Mouse (Mus musculus) limb, embryonic 14.5 days (tissue): ENCODE results near the gene Gpr158. TPM values are rescaled to one million over a fixed set of nuclear protein-coding genes. Genes with fewer than 3 reads are reported as not detected.

Source experiments
- ATAC-seq: fragments of 200-750 bp; cut with Nextera tagmentation; 2 replicates; pipeline ENCODE4 v1.8.0; 2017; ENCODE audit warnings: low read depth, moderate number of reproducible peaks, moderate TSS enrichment; ENCODE audit not compliant: low FRiP score
- DNase-seq: peaks from one replicate; pipeline ENCODE4 v3.0.0-alpha.2; 2015; ENCODE audit warnings: low spot score
- H3K27ac ChIP-seq: fragments of 300-500 bp; sonication (generic); replicated peaks from 2 replicates; pipeline ENCODE4 v1.5.1; 2014; ENCODE audit warnings: low read depth, mild to moderate bottlenecking, low read length, moderate library complexity, mixed read lengths
- H3K27me3 ChIP-seq: fragments of 300-500 bp; sonication (generic); 2 replicates; pipeline ENCODE4 v1.6.1; 2014; ENCODE audit warnings: low read length, mixed read lengths; ENCODE audit not compliant: control insufficient read depth, insufficient read depth
- H3K36me3 ChIP-seq: fragments of 300-500 bp; sonication (generic); 2 replicates; pipeline ENCODE4 v1.6.1; 2014; ENCODE audit warnings: mild to moderate bottlenecking, low read length, moderate library complexity, mixed read lengths; ENCODE audit not compliant: control insufficient read depth, insufficient read depth
- H3K4me1 ChIP-seq: fragments of 300-500 bp; sonication (generic); 2 replicates; pipeline ENCODE4 v1.6.1; 2014; ENCODE audit warnings: antibody characterized with exemption, low read length, mixed read lengths; ENCODE audit not compliant: control insufficient read depth, insufficient read depth
- H3K4me2 ChIP-seq: fragments of 300-500 bp; sonication (generic); replicated peaks from 2 replicates; pipeline ENCODE4 v1.6.1; 2014; ENCODE audit warnings: low read depth, mild to moderate bottlenecking, low read length, moderate library complexity; ENCODE audit not compliant: severe bottlenecking
- H3K4me3 ChIP-seq: fragments of 300-500 bp; sonication (generic); replicated peaks from 2 replicates; pipeline ENCODE4 v1.5.1; 2014; ENCODE audit warnings: low read length
- H3K9ac ChIP-seq: fragments of 300-500 bp; sonication (generic); 2 replicates; pipeline ENCODE4 v1.6.1; 2014; ENCODE audit warnings: mild to moderate bottlenecking, low read depth, low read length, moderate library complexity; ENCODE audit not compliant: severe bottlenecking
- H3K9me3 ChIP-seq: fragments of 300-500 bp; sonication (generic); 2 replicates; pipeline ENCODE4 v1.6.1; 2016; ENCODE audit warnings: low read length; ENCODE audit not compliant: control insufficient read depth
- POLR2A ChIP-seq: fragments of 200-500 bp; IDR thresholded peaks from 2 replicates; pipeline ENCODE4 v1.8.0; 2012; ENCODE audit warnings: inconsistent platforms, mild to moderate bottlenecking, moderate library complexity, borderline replicate concordance; ENCODE audit not compliant: insufficient read depth, insufficient read length; ENCODE audit errors: extremely low read depth
- WGBS: fragments of 180-500 bp; shearing (Covaris S2); extraction: QIAGEN DNeasy Blood & Tissue Kit; methylation state at CpG from one replicate; pipeline ENCODE4 v1.1.7; 2014; 5-methylcytosine and 5-hydroxymethylcytosine counted together
- polyA plus RNA-seq, 2 experiments: library from polyadenylated mRNA; depleted of rRNA in 1 of 2; stranded (reverse) in 1 of 2; unstranded in 1 of 2; fragments of >200 nt; fragmentation: Nextera tagmentation in 1 of 2; extraction: Ambion mirVana in 1 of 2; gene quantifications; 2 replicates each; pipeline versions ENCODE4 v1.2.1 to v1.2.3; 2012 to 2014

Gpr158 gene
- polyA plus RNA-seq, 2 experiments, result 0.01 TPM; not detected in 1

DNA sequence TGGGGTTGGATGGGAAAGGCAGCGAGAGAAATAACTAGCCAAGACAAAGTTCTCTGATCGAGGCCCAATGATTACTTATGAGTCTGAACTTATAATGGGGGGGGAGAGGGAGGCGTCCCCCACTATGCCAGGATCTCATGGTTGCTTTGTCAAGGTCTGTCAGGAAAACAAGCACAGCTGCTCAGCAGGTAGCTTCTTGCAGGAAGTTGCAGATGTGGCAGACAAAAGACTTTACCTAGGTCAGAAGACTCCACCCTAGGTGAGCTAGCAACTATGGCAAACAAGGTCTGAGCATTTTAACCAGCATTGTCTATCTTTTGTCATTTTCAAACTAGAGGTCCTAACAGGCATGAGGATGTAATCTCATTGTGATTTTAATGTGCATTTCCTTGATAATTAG, 129.5 kb downstream of the Gpr158 start:
- DNase-seq (no peak), ATAC-seq (no peak)
- no peak overlapping the region for H3K4me2 ChIP-seq
- no peak overlapping the region for H3K9ac ChIP-seq
- no peaks in the 10 kb centered on the region for H3K36me3 ChIP-seq
- no peak for TF ChIP-seq POLR2A
- 73% methylated on average over 3 of the region's 3 CpGs for WGBS
- no peak overlapping the region for H3K27ac ChIP-seq
- no peaks in the 10 kb centered on the region for H3K4me1 ChIP-seq
- H3K9me3 ChIP-seq, result no peaks in the 10 kb centered on the region
- H3K27me3 ChIP-seq, result no peaks in the 10 kb centered on the region
- H3K4me3 ChIP-seq, result no peak overlapping the region

DNA sequence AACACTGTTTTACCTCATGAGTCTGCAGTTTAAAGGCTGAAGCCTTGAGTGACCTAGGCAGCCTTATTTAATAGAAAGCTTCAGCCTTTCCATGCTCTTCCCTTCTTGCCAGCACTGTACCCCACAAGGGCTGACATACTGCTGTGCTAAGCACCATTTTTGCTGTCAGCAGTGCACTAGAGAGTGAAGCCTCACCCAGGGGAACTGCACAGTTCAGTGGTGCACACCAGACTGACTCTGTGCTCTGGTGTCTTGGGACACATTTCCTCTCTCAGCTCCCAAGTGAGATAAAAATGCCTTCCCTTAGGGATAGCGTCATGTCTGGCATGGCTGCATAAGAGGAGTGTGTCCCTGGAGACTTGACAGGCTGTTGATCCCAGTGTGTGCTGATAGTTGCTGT, 130.6 kb downstream of the Gpr158 start:
- no peak for TF ChIP-seq POLR2A
- DNase-seq (no peak), ATAC-seq (no peak)
- no peaks in the 10 kb centered on the region for H3K36me3 ChIP-seq
- 95% methylated on average over 1 of the region's 1 CpGs for WGBS
- H3K27me3 ChIP-seq, result no peaks in the 10 kb centered on the region
- H3K9me3 ChIP-seq, result no peaks in the 10 kb centered on the region
- no peak overlapping the region for H3K9ac ChIP-seq
- no peak overlapping the region for H3K27ac ChIP-seq
- no peak overlapping the region for H3K4me2 ChIP-seq
- H3K4me1 ChIP-seq, result no peaks in the 10 kb centered on the region
- H3K4me3 ChIP-seq, result no peak overlapping the region

DNA sequence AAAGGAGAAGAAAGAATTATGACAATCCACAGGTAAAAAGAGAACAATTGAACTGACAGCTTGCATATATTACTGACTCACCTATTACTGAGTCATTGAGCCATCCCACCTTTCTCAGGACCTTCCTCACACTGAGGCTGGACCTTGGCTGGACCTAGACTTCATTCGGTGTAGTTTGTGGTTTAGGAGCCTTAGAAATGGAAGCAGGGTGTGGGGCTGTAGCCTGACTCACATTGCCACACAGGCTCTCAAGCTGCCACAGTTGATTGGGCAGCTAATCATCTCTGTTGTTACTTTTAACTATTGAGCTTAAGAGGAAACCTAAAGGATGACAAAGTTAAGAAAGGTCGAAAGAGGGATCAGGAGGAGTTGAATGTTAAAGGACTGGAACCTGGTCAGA, 132.1 kb downstream of the Gpr158 start:
- Histone ChIP-seq H3K4me3 (no peak overlapping the region), H3K4me2 (no peak overlapping the region), H3K36me3 (no peaks in the 10 kb centered on the region), H3K4me1 (no peaks in the 10 kb centered on the region), H3K9me3 (no peaks in the 10 kb centered on the region), H3K9ac (no peak overlapping the region), H3K27me3 (no peaks in the 10 kb centered on the region), H3K27ac (no peak overlapping the region)
- no peak for TF ChIP-seq POLR2A
- no peak for ATAC-seq
- DNase-seq, result no peak
- WGBS, result 91% methylated on average over 2 of the region's 2 CpGs

DNA sequence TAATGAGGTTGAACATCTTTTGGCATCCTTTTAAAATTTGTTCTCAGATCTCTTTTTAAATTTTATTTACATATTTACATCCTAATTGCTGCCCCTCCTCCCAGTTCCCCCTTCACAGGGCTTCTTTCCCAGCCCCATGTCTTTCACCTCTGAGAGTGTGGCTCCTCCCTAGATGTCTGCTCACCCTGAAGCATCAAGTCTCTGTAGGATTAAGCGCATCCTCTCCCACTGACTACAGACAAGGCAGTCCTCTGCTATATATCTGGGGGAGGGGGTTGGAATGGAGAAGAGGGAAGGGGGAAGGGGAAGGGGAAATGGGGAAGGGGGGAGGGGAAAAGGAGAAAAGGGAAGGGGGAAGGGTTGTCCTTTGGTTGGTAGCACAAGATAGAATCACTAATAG, 140.1 kb downstream of the Gpr158 start:
- WGBS, result 65% methylated on average over 1 of the region's 1 CpGs
- no peak for ATAC-seq

DNA sequence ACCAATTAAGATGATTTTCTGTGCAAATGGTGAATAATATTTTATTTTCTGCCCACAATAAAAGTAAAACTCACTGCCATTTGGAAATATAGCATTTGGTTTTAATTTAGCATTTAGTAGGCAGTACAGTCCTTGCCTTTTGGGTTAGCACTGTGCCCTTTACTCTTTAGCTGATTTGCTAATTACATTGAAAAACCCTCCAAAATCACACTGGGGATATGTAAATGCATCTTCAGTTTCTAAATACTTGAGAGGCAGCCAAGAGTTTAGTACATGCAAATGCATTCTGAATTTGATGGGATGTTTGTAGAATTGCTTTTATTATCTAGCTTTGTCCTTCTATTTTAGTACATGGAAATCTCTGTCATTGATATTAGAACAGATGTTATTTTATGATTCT, 163.4 kb downstream of the Gpr158 start:
- no peak for ATAC-seq
- Histone ChIP-seq H3K27ac (no peak overlapping the region), H3K9ac (no peak overlapping the region), H3K4me3 (no peak overlapping the region), H3K4me2 (no peak overlapping the region), H3K9me3 (no peaks in the 10 kb centered on the region), H3K27me3 (no peaks in the 10 kb centered on the region), H3K36me3 (no peaks in the 10 kb centered on the region), H3K4me1 (no peaks in the 10 kb centered on the region)
- no peak for DNase-seq
- no peak for TF ChIP-seq POLR2A

More for the DNA sequence above, 140.1 kb downstream of the Gpr158 start:
- DNase-seq, result no peak
- H3K27ac ChIP-seq, result no peak overlapping the region
- no peaks in the 10 kb centered on the region for H3K9me3 ChIP-seq
- no peak overlapping the region for H3K4me3 ChIP-seq
- no peak for TF ChIP-seq POLR2A
- no peaks in the 10 kb centered on the region for H3K36me3 ChIP-seq
- no peak overlapping the region for H3K9ac ChIP-seq
- H3K27me3 ChIP-seq, result no peaks in the 10 kb centered on the region
- no peak overlapping the region for H3K4me2 ChIP-seq
- no peaks in the 10 kb centered on the region for H3K4me1 ChIP-seq

DNA sequence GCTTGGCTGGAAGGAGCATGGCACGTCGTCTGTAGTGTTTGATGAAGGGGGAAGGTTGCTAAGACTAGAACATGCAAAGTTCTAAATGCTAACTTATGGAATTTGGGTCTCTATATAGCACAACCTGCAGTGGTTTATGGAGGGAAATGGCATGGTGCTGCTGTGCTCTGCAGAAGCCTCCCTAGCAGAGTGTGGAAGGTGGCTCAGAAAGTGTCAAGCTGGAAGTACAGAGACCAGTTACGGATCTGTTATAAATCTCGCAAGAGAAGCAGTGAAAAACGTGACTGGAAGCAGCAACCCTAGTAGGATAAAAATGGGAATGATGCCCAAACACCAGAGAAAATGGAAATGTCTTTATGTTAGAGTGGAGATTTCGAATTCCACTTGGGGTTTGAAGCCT, 251.8 kb downstream of the Gpr158 start:
- no peak overlapping the region for H3K9ac ChIP-seq
- no peak overlapping the region for H3K4me2 ChIP-seq
- H3K4me1 ChIP-seq, result no peaks in the 10 kb centered on the region
- 58% methylated on average over 6 of the region's 6 CpGs for WGBS
- no peak for TF ChIP-seq POLR2A
- no peak overlapping the region for H3K27ac ChIP-seq
- ATAC-seq (no peak), DNase-seq (no peak)
- H3K9me3 ChIP-seq, result no peaks in the 10 kb centered on the region
- no peak overlapping the region for H3K4me3 ChIP-seq
- no peaks in the 10 kb centered on the region for H3K36me3 ChIP-seq
- no peaks in the 10 kb centered on the region for H3K27me3 ChIP-seq
